Mouse (Mus musculus): ENCODE data around the gene Pcdh19. TPM values are rescaled to one million over a fixed set of nuclear protein-coding genes. Genes with fewer than 3 reads are reported as not detected.

Pcdh19 gene
- polyA plus RNA-seq, 1 experiment from 2014 or later, result 2.5 TPM

DNA sequence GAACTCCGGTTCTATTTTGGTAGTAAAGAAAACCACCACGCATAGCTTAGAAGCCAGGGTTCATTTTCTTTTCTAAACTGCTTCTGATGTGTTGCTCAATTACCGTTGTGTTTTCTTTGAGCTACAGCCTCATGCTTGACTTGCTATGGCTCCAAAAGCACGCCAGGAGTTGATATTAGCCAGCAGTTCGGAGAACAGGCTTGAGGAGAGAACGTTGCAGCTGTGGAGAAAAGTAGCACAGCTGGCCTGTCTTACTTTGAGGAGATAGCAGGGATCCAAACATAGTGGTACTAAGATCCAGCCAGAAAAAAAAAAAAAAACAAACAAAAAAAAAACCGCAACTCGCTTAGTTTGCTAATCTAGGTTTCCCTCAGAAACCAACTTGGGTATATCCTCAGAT lies 59.2 kb downstream of the Pcdh19 start:
- no peak overlapping the region for H3K4me2 ChIP-seq (replicated peaks; ENCODE audit: low read depth, low read length)
- H3K9me3 ChIP-seq (ENCODE audit: low read length), result no peaks in the 10 kb centered on the region
- H3K36me3 ChIP-seq (ENCODE audit: insufficient read depth, low read length), result no peaks in the 10 kb centered on the region
- no peaks in the 10 kb centered on the region for H3K4me1 ChIP-seq (ENCODE audit: insufficient read depth, low read length)
- no peak overlapping the region for H3K9ac ChIP-seq (replicated peaks; ENCODE audit: low read length)
- H3K27me3 ChIP-seq (ENCODE audit: insufficient read depth, low read length), result no peaks in the 10 kb centered on the region; the same call in 1 of the 2 replicates
- ATAC-seq (ENCODE audit: low FRiP score, low TSS enrichment), result peak; percentile 46; the same call in 1 of the 2 replicates
- H3K27ac ChIP-seq (ENCODE audit: low read length), result no peak overlapping the region
- no peak overlapping the region for H3K4me3 ChIP-seq (ENCODE audit: low read length)
- 46% methylated on average over 8 of the region's 8 CpGs for WGBS

DNA sequence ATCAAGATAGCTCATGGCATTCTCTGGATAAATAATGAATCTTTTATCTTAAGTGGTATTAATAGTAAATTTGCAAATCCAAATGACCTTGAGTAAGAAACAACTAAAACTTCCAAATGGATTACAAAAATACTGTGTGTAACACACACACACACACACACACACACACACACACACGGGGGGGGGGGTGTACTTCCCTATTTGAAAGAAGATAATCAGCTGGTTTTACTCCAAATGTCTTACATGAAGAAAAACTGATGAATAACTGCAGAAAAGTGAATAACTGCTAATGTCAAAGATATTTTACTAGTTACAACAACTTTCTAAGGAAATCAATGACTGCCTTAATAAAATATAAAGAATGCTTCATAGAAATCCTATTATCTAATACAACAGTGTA lies 70.6 kb downstream of the Pcdh19 start:
- no peak overlapping the region for H3K27ac ChIP-seq (ENCODE audit: low read length)
- no peak overlapping the region for H3K9ac ChIP-seq (replicated peaks; ENCODE audit: low read length)
- H3K36me3 ChIP-seq (ENCODE audit: insufficient read depth, low read length), result no peaks in the 10 kb centered on the region
- no peaks in the 10 kb centered on the region for H3K9me3 ChIP-seq (ENCODE audit: low read length)
- 78% methylated on average over 1 of the region's 1 CpGs for WGBS
- no peaks in the 10 kb centered on the region for H3K4me1 ChIP-seq (ENCODE audit: insufficient read depth, low read length)
- ATAC-seq (ENCODE audit: low FRiP score, low TSS enrichment), result no peak
- no peak overlapping the region for H3K4me2 ChIP-seq (replicated peaks; ENCODE audit: low read depth, low read length)
- no peak overlapping the region for H3K4me3 ChIP-seq (ENCODE audit: low read length)
- H3K27me3 ChIP-seq (ENCODE audit: insufficient read depth, low read length), result no peaks in the 10 kb centered on the region

GRCm38 (mm10) chrX:133605828-133606227 lies 83.0 kb downstream of the Pcdh19 start:
- no peak overlapping the region for H3K27ac ChIP-seq (ENCODE audit: low read length)
- WGBS, result 33% methylated on average over 4 of the region's 4 CpGs
- no peak overlapping the region for H3K4me2 ChIP-seq (replicated peaks; ENCODE audit: low read depth, low read length)
- ATAC-seq (ENCODE audit: low FRiP score, low TSS enrichment), result no peak; the same call in 1 of the 2 replicates
- no peaks in the 10 kb centered on the region for H3K36me3 ChIP-seq (ENCODE audit: insufficient read depth, low read length)
- H3K4me3 ChIP-seq (ENCODE audit: low read length), result no peak overlapping the region
- H3K27me3 ChIP-seq (ENCODE audit: insufficient read depth, low read length), result no peaks in the 10 kb centered on the region; the same call in none of the 2 replicates
- H3K4me1 ChIP-seq (ENCODE audit: insufficient read depth, low read length), result no peaks in the 10 kb centered on the region
- H3K9me3 ChIP-seq (ENCODE audit: low read length), result no peaks in the 10 kb centered on the region
- no peak overlapping the region for H3K9ac ChIP-seq (replicated peaks; ENCODE audit: low read length)

DNA sequence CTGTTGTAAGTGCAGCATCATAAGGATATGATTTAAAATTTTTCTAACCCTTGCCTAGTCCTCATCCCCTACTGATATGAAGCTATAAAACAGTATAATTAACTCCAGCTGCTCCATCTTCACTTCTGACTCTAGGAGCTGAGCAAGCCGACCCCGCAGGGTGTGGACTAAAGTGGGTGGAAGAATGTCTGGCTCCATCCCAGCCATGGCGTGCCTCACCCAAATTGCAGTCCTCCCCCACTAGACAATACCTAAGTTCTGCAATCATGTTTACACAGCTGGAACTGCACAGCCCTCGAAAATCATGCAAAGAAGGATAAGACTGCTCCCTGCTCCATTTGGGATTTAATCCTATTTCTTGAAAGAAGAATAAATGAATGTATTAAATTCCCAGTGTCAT lies 84.5 kb downstream of the Pcdh19 start:
- no peak overlapping the region for H3K4me2 ChIP-seq (replicated peaks; ENCODE audit: low read depth, low read length)
- peak; percentile 92 for ATAC-seq (ENCODE audit: low FRiP score, low TSS enrichment)
- H3K9me3 ChIP-seq (ENCODE audit: low read length), result no peaks in the 10 kb centered on the region
- no peaks in the 10 kb centered on the region; the same call in none of the 2 replicates for H3K27me3 ChIP-seq (ENCODE audit: insufficient read depth, low read length)
- no peak overlapping the region for H3K9ac ChIP-seq (replicated peaks; ENCODE audit: low read length)
- H3K4me3 ChIP-seq (ENCODE audit: low read length), result no peak overlapping the region
- 32% methylated on average over 4 of the region's 4 CpGs for WGBS
- H3K27ac ChIP-seq (ENCODE audit: low read length), result no peak overlapping the region
- H3K36me3 ChIP-seq (ENCODE audit: insufficient read depth, low read length), result no peaks in the 10 kb centered on the region
- H3K4me1 ChIP-seq (ENCODE audit: insufficient read depth, low read length), result no peaks in the 10 kb centered on the region

- no peak overlapping the region for H3K4me3 ChIP-seq (ENCODE audit: low read length)
- no peaks in the 10 kb centered on the region for H3K9me3 ChIP-seq (ENCODE audit: low read length)
- H3K9ac ChIP-seq (replicated peaks; ENCODE audit: low read length), result no peak overlapping the region
- no peak for ATAC-seq (ENCODE audit: low FRiP score, low TSS enrichment)
- no peak overlapping the region for H3K4me2 ChIP-seq (replicated peaks; ENCODE audit: low read depth, low read length)
- WGBS, result 74% methylated on average over 2 of the region's 2 CpGs
- no peaks in the 10 kb centered on the region for H3K4me1 ChIP-seq (ENCODE audit: insufficient read depth, low read length)
- no peaks in the 10 kb centered on the region; the same call in none of the 2 replicates for H3K27me3 ChIP-seq (ENCODE audit: insufficient read depth, low read length)
- H3K27ac ChIP-seq (ENCODE audit: low read length), result no peak overlapping the region
- H3K36me3 ChIP-seq (ENCODE audit: insufficient read depth, low read length), result no peaks in the 10 kb centered on the region
These were observed 86.7 kb downstream of the Pcdh19 start for GRCm38 (mm10) chrX:133602068-133602467.

GRCm38 (mm10) chrX:133601658-133602057 lies 87.1 kb downstream of the Pcdh19 start:
- 63% methylated on average over 1 of the region's 1 CpGs for WGBS
- H3K27ac ChIP-seq (ENCODE audit: low read length), result no peak overlapping the region
- no peak overlapping the region for H3K4me3 ChIP-seq (ENCODE audit: low read length)
- H3K4me2 ChIP-seq (replicated peaks; ENCODE audit: low read depth, low read length), result no peak overlapping the region
- H3K36me3 ChIP-seq (ENCODE audit: insufficient read depth, low read length), result no peaks in the 10 kb centered on the region
- H3K9me3 ChIP-seq (ENCODE audit: low read length), result no peaks in the 10 kb centered on the region
- no peak overlapping the region for H3K9ac ChIP-seq (replicated peaks; ENCODE audit: low read length)
- no peak for ATAC-seq (ENCODE audit: low FRiP score, low TSS enrichment)
- H3K4me1 ChIP-seq (ENCODE audit: insufficient read depth, low read length), result no peaks in the 10 kb centered on the region
- no peaks in the 10 kb centered on the region; the same call in none of the 2 replicates for H3K27me3 ChIP-seq (ENCODE audit: insufficient read depth, low read length)

- ATAC-seq (ENCODE audit: low FRiP score, low TSS enrichment), result no peak
These were observed 87.6 kb downstream of the Pcdh19 start for GRCm38 (mm10) chrX:133601195-133601594.

DNA sequence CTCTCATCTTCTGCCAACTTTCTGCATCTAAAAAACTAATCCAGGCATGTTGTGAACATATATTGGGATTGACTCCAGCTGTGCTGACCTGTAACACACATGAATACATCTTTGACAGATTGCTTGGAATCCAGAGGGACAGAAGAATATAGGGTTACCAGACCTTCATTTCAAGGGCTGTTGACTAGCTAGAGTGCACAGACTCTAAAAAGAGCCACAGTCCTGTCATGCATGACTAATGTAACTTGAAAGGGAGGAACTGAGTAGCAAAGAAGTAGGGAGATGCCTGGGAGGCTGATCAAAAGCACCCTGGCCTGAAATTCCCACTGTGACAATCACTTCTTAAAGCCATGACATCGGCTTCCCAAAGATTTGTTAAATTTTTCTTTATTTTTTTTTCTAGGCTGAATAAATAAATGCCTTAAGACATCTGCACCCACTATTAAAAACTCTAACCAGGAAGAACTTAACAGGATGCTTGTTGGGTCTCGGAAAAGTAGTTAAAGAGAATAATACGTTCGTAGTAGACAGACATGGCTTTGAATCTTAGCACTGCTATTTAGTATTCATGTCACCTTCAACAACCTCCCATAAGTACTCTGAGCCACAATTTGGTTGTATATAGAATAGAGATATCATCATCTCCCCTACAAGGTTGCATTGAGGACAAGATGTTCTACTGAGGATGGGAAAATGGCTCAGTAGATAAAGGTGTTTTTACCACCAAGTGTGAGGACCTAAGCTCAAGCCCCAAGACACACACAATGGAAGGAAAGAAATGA lies 113.0 kb downstream of the Pcdh19 start:
- 0 out of 2 replicates have a peak, but pooled peaks cover 3% of the 10 kb centered on the region for H3K4me1 ChIP-seq (ENCODE audit: insufficient read depth, low read length)
- no peaks in the 10 kb centered on the region for H3K27me3 ChIP-seq (ENCODE audit: insufficient read depth, low read length)
- ATAC-seq (ENCODE audit: low FRiP score, low TSS enrichment), result peak; percentile 97
- no peak overlapping the region for H3K4me2 ChIP-seq (replicated peaks; ENCODE audit: low read depth, low read length)
- H3K9me3 ChIP-seq (ENCODE audit: low read length), result no peaks in the 10 kb centered on the region
- H3K27ac ChIP-seq (ENCODE audit: low read length), result no peak overlapping the region
- no peak overlapping the region for H3K4me3 ChIP-seq (ENCODE audit: low read length)
- 38% methylated on average over 4 of the region's 4 CpGs for WGBS
- H3K36me3 ChIP-seq (ENCODE audit: insufficient read depth, low read length), result no peaks in the 10 kb centered on the region
- H3K9ac ChIP-seq (replicated peaks; ENCODE audit: low read length), result no peak overlapping the region

More at GRCm38 (mm10) chrX:133601195-133601594, 87.6 kb downstream of the Pcdh19 start:
- H3K36me3 ChIP-seq (ENCODE audit: insufficient read depth, low read length), result no peaks in the 10 kb centered on the region
- H3K9ac ChIP-seq (replicated peaks; ENCODE audit: low read length), result no peak overlapping the region
- H3K4me3 ChIP-seq (ENCODE audit: low read length), result no peak overlapping the region
- H3K27me3 ChIP-seq (ENCODE audit: insufficient read depth, low read length), result no peaks in the 10 kb centered on the region; the same call in none of the 2 replicates
- H3K9me3 ChIP-seq (ENCODE audit: low read length), result no peaks in the 10 kb centered on the region
- no peaks in the 10 kb centered on the region for H3K4me1 ChIP-seq (ENCODE audit: insufficient read depth, low read length)
- H3K27ac ChIP-seq (ENCODE audit: low read length), result no peak overlapping the region
- H3K4me2 ChIP-seq (replicated peaks; ENCODE audit: low read depth, low read length), result no peak overlapping the region
- 69% methylated on average over 2 of the region's 2 CpGs for WGBS

GRCm38 (mm10) chrX:133565355-133565754 lies 123.4 kb downstream of the Pcdh19 start:
- H3K9ac ChIP-seq (replicated peaks; ENCODE audit: low read length), result no peak overlapping the region
- no peaks in the 10 kb centered on the region for H3K4me1 ChIP-seq (ENCODE audit: insufficient read depth, low read length)
- no peaks in the 10 kb centered on the region for H3K9me3 ChIP-seq (ENCODE audit: low read length)
- 89% methylated on average over 2 of the region's 2 CpGs for WGBS
- ATAC-seq (ENCODE audit: low FRiP score, low TSS enrichment), result no peak
- H3K27ac ChIP-seq (ENCODE audit: low read length), result no peak overlapping the region
- no peaks in the 10 kb centered on the region for H3K27me3 ChIP-seq (ENCODE audit: insufficient read depth, low read length)
- no peak overlapping the region for H3K4me3 ChIP-seq (ENCODE audit: low read length)
- no peaks in the 10 kb centered on the region for H3K36me3 ChIP-seq (ENCODE audit: insufficient read depth, low read length)
- no peak overlapping the region for H3K4me2 ChIP-seq (replicated peaks; ENCODE audit: low read depth, low read length)
